Mouse (Mus musculus) thymus, adult 2 months (tissue): Measurements from ENCODE around the gene Fam160a1.

Source experiments
- CTCF ChIP-seq: fragments of 200-500 bp; IDR thresholded peaks from 2 replicates; pipeline ENCODE4 v1.5.1; 2012; ENCODE audit warnings: mild to moderate bottlenecking, control low read depth, low read length, moderate library complexity, borderline replicate concordance; ENCODE audit not compliant: control insufficient read depth, poor library complexity, insufficient read depth; ENCODE audit errors: extremely low read depth
- POLR2A ChIP-seq: fragments of 200-500 bp; IDR thresholded peaks from 2 replicates; pipeline ENCODE4 v1.6.1; 2012; ENCODE audit warnings: mild to moderate bottlenecking, low read length, control low read depth, moderate library complexity; ENCODE audit not compliant: control insufficient read depth, poor library complexity, insufficient read depth; ENCODE audit errors: extremely low read depth

DNA sequence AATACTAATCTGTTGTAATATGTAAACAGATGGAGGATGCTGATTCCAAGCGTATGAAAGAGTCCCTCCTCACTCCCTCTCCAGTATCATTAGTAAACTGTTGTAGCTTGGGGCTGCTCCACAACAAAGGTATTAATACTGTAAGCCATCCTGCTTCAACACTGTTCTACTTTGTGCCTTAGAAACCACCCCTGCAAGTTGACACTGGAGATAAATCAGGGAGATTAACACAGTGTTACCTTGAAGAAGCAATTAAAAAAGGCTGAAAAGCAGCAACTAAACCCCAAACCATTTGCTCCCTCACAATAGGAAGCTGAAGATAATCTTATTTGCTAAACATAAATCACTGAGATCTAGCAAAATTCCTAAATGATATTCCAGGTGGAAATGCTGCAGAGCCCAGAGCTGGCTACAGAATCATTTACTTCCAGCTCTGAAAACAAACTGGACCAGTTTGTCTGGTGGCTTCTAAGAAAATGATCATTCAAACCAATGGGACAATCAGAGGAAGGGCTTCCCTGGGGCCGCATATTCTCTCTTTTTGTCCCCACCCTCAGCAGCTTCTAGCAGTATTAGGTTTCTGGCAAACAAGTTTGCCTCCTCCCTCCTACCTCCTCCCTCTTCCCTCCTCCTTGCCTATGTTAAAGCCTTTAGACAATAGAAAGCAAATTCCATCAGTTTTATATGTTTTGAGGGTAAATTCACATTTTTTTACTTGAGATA is 24.5 kb upstream of the Fam160a1 start:
- TF ChIP-seq CTCF (no peak), POLR2A (no peak)
